Mouse (Mus musculus) lung, postnatal 0 days (tissue): ENCODE data around the gene Olfr914.

Experiments
- CTCF ChIP-seq: IDR thresholded peaks from 2 replicates; pipeline ENCODE4 v1.5.1; 2016; ENCODE audit warnings: antibody characterized with exemption, mild to moderate bottlenecking
- EP300 ChIP-seq: IDR thresholded peaks from 2 replicates; pipeline ENCODE4 v1.6.1; 2016; ENCODE audit warnings: antibody characterized with exemption, mild to moderate bottlenecking, control low read depth

DNA sequence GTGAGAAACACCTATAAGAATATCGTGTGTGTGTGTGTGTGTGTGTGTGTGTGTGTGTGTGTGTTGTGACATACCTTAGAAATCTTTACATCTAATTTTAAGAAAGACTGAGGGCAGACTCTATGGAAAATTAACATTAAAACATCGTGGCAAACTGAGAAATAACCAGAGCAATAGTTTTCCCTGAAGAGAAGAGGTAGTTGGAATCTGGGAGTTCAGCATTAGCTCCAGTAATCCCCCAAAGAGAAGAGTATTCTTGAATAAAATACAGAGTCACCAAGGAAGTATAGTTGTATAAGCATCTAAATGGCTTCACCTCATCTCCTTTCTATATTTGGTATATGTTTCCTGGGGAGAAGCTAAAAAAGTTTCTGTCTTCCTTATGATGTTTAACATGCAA lies 12.4 kb upstream of the Olfr914 start, which contains the start of gene Olfr913:
- TF ChIP-seq CTCF (no peak), EP300 (no peak)
